Mouse (Mus musculus) spleen, postnatal 36 days (tissue): ENCODE measurements around the gene Six1.
A peak's percentile ranks its signal among the peaks of the same experiment; 100 is the strongest.
"Not testable (repeated sequence)": the region's sequence is repeated elsewhere in the genome, so short reads cannot be mapped to it uniquely, and the experiment has no call there.

ENCODE experiments used
- DNase-seq, 2 experiments: peaks; one replicate each; pipeline ENCODE4 v3.0.0; 2022; ENCODE audit warnings: low spot score in 2 of 2, mixed read lengths in 1 of 2

Gene Six1

GRCm38 (mm10) chr12:73034901-73035895 lies 18.5 kb downstream of the Six1 start:
- no peak for DNase-seq

- no peak for DNase-seq
These were observed 21.0 kb downstream of the Six1 start for GRCm38 (mm10) chr12:73032665-73033064.

GRCm38 (mm10) chr12:73031315-73031714 lies 22.4 kb downstream of the Six1 start:
- no peak for DNase-seq

- no peak for DNase-seq
These were observed 28.2 kb downstream of the Six1 start for GRCm38 (mm10) chr12:73025490-73025889.

- peak; percentile 30 to 39 for DNase-seq
These were observed 32.7 kb downstream of the Six1 start for GRCm38 (mm10) chr12:73020941-73021340.

- no peak for DNase-seq
These were observed 33.3 kb downstream of the Six1 start for GRCm38 (mm10) chr12:73020422-73020821.

GRCm38 (mm10) chr12:73018838-73019237 lies 34.8 kb downstream of the Six1 start:
- no peak for DNase-seq

GRCm38 (mm10) chr12:73016171-73016570 lies 37.5 kb downstream of the Six1 start:
- no peak for DNase-seq

- DNase-seq = no peak
These were observed 39.4 kb downstream of the Six1 start for GRCm38 (mm10) chr12:73014311-73014710.

- no peak for DNase-seq
These were observed 40.9 kb downstream of the Six1 start for GRCm38 (mm10) chr12:73012824-73013223.

GRCm38 (mm10) chr12:73012136-73012785 lies 41.4 kb downstream of the Six1 start:
- DNase-seq = no peak

GRCm38 (mm10) chr12:73002903-73003302 lies 50.8 kb downstream of the Six1 start:
- DNase-seq = not testable (repeated sequence)

GRCm38 (mm10) chr12:73002281-73002680 lies 51.4 kb downstream of the Six1 start:
- peak in 1 of 2 experiments; percentile 6 for DNase-seq

GRCm38 (mm10) chr12:72998105-72999001 lies 55.3 kb downstream of the Six1 start:
- no peak for DNase-seq

GRCm38 (mm10) chr12:72996646-72997045 lies 57.0 kb downstream of the Six1 start:
- DNase-seq = no peak
